Mouse (Mus musculus): ENCODE measurements at regions not wholly inside any gene's neighbourhood (a gene's known extent, or its start where the extent isn't known, plus 50 kb on each side); places are given as distances from the start of the nearest gene placed in this dataset.
"Not testable (repeated sequence)": the region's sequence is repeated elsewhere in the genome, so short reads cannot be mapped to it uniquely, and the experiment has no call there.

DNA sequence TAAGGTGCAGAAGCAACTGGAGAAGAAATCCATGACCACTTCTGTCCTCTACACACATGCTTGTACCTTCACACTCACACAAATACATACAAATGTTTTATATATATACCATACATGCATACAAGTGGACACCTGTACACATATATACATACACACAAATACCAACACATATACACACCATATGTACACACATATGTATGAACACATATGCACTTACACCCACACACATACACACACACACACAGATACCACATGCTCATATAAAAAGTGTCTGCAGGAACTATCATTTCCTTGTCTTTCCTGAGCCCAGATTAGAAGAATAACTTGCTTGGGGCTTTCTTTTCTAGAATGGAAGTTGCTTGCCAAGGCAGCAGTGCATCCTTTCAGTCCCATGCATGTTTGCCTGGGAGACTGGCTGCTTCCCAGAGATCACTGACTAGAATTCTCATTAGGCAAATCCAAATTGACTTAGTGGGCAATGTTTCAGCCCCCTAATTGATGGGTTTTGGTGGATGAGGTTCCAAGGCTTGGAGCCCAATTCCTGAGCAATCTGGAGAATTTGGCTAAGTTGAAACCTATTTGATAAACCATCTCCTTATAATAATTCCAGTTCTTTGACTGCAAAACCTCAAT is 169.2 kb upstream of the Hddc2 start:
- DNase-seq (ENCODE audit: low spot score in 2 of 2) = no peak

GRCm38 (mm10) chr10:31144489-31144872 is 168.7 kb upstream of the Hddc2 start:
- no peak for DNase-seq (ENCODE audit: low spot score in 2 of 2)

DNA sequence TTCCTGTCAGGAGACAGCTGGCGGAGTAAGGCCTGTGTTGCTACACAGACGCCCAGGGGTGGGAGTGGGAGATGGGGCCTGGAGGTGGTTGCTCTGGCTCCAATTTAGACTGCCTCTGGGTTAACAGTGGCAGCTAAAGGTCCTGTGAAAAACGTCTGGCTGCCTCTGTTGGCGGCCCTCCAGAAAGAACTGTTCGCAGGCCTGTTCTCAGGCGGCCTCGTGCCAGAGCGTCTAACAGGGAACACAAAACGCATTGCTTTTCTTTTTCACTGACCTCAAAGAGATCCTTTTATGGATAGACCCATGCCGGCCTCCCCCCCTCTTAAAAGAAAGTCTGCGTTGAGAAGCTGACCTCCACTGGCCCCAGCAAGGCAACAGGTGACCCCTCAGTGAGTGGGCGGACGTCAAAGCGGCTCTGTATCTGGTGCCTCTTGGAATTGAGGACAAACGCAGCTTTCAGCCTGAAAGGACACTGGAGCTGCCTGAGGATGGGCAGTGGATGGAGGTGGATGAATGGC is 140.0 kb upstream of the Hddc2 start:
- DNase-seq (ENCODE audit: low spot score in 2 of 2) = peak; percentile 23 to 25

DNA sequence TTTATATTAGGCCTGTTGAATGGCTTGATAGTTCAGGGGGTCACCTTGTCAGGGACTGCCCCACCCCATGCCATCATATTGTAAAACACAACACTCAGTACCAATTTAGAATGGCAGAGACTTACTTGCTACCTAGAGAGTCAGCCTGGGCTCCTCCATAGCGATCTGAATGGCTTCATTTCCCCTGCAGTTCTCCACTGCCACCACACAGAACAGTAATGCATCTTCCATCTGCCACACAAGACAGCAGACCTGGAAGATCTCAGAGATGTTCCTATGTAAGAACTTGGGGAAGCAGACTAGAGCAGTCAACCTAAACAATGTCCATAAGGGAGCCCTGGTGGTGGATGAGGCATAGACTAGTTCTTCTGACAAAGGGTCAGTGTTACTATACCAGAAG is 123.6 kb upstream of the Hddc2 start:
- DNase-seq (ENCODE audit: low spot score in 2 of 2) = no peak

- DNase-seq (ENCODE audit: low spot score in 2 of 2) = not testable (repeated sequence)
Observed at GRCm38 (mm10) chr10:31212164-31212563, 101.0 kb upstream of the Hddc2 start.

GRCm38 (mm10) chr10:31212778-31213454 is 100.3 kb upstream of the Hddc2 start:
- DNase-seq (ENCODE audit: low spot score in 2 of 2) = no peak

GRCm38 (mm10) chr10:31221902-31222301 is 91.3 kb upstream of the Hddc2 start:
- no peak for DNase-seq (ENCODE audit: low spot score in 2 of 2)

- DNase-seq (ENCODE audit: low spot score in 2 of 2) = no peak
Observed at GRCm38 (mm10) chr10:31229078-31229477, 84.1 kb upstream of the Hddc2 start.

GRCm38 (mm10) chr10:31242442-31242966 is 70.7 kb upstream of the Hddc2 start:
- no peak for DNase-seq (ENCODE audit: low spot score in 2 of 2)

DNA sequence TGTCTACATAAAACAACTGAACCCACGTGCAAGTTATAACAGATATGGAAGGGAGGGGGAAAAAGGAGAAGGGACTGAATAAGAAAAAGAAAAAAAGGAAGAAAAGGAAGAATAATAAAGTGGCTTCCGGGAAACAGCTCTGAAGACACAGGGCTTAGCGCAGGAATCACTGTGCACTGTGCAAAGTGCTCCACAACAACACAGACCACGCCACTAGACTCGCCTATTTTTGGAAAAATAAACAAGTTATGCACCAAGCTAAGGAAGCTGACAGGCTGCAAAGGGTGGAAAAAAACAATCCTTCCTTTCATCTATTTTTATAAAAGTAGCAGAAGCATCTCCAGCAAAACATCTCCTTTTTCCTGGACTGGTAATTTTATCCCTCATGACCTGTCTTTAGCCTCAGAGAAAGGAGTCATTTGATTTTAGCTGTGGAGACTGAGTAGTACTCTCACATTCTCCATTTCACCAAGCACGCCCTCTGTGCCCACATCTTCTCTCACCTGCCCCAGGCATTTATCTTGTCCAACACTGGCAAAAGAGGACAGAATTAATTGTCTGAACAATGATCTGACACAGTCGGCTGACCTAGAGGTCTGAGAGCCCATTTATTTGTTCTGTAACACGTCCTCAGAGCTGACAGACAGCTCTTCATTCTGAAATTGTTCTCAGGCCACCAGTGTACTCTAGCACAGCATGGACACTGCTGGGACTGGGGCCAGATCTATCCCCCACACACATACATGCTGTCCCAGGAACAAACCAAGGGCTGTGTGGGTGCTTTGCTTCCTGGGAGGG is 60.4 kb upstream of the Hddc2 start:
- DNase-seq (ENCODE audit: low spot score in 2 of 2) = peak in 1 of 2 experiments; percentile 19

DNA sequence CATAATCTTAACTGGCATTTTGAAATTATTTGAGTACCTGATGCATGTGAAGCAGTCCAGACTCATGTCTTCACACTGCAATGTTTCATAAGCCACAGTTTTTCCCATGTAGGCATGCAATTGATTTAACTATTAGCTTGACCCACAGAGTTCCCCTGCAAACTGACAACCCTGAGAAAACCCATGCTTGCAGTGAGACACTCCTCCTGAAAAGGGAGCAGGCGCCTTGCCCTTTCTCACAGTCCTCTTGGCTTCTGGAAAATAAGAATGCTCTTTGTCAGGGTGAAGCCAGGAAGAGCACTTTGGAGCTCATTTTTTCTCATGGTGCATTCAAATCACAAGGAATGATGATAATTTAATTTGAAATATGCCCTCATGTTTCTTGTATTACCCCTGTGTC is 56.2 kb upstream of the Hddc2 start:
- no peak for DNase-seq (ENCODE audit: low spot score in 2 of 2)

- no peak for DNase-seq (ENCODE audit: low spot score in 2 of 2)
Observed at GRCm38 (mm10) chr10:31257611-31258010, 55.6 kb upstream of the Hddc2 start.

DNA sequence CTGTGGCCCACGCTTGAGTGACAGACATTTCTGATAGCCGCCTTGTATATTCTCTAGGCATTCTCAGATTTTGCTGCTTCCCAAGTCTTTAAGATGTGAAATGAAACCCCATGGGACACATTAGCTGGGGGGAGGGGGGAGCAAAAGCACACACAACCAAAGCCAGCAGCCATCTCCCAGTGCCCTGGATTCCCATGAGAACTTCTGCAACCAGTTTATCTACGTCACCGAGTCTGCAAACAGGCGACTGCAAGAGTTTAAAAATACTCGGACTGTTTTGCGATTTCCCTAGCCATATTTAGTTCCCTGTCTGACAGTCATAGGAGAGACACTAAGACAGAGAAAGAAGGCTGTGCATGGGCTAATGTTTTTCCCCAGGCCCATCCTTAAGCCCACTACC is 52.3 kb upstream of the Hddc2 start:
- peak; percentile 8 to 39 for DNase-seq (ENCODE audit: low spot score in 2 of 2)

All from right cerebral cortex, postnatal 36 days (tissue).